Mouse (Mus musculus): ENCODE data around the gene Rnase2a. TPM values are rescaled to one million over a fixed set of nuclear protein-coding genes. Genes with fewer than 3 reads are reported as not detected.
"Not testable (repeated sequence)": the region's sequence is repeated elsewhere in the genome, so short reads cannot be mapped to it uniquely, and the experiment has no call there.

Gene Rnase2a
- polyA plus RNA-seq, 1 experiment from 2014 or later: not detected

GRCm38 (mm10) chr14:51229657-51230056, 26.3 kb downstream of the Rnase2a start:
- H3K9ac ChIP-seq; H3K9me3 ChIP-seq; H3K4me2 ChIP-seq; H3K27me3 ChIP-seq; ATAC-seq (ENCODE audit: low FRiP score); H3K4me3 ChIP-seq (replicated peaks); H3K4me1 ChIP-seq; H3K27ac ChIP-seq; H3K36me3 ChIP-seq (replicated peaks): not testable (repeated sequence)
- 60% methylated on average over 4 of the region's 4 CpGs for WGBS

- not testable (repeated sequence) for H3K27ac ChIP-seq; H3K27me3 ChIP-seq; ATAC-seq (ENCODE audit: low FRiP score); H3K9me3 ChIP-seq; H3K9ac ChIP-seq; H3K4me2 ChIP-seq; H3K4me1 ChIP-seq; H3K4me3 ChIP-seq (replicated peaks); H3K36me3 ChIP-seq (replicated peaks)
- WGBS: 92% methylated on average over 3 of the region's 3 CpGs
Observed at GRCm38 (mm10) chr14:51220075-51220474, 35.8 kb downstream of the Rnase2a start.

Other genes with a start within 250 kb of the Rnase2a start
- gene Rnase10, start 248.4 kb downstream of the Rnase2a start, polyA plus RNA-seq (2016; fragmentation: Nextera tagmentation; extraction: Ambion mirVana): not detected in 2 replicates
- not detected in 2 replicates for gene Rnase9, start 214.2 kb downstream of the Rnase2a start, polyA plus RNA-seq (2016; fragmentation: Nextera tagmentation; extraction: Ambion mirVana)
- not detected in 2 replicates for gene Rnase11, start 205.9 kb downstream of the Rnase2a start, polyA plus RNA-seq (2016; fragmentation: Nextera tagmentation; extraction: Ambion mirVana)
- gene Rnase12, start 198.5 kb downstream of the Rnase2a start, polyA plus RNA-seq (2016; fragmentation: Nextera tagmentation; extraction: Ambion mirVana): not detected in 2 replicates
- not detected in 2 replicates for gene Olfr750, start 181.7 kb downstream of the Rnase2a start, polyA plus RNA-seq (2016; fragmentation: Nextera tagmentation; extraction: Ambion mirVana)
- gene Rnase4, start 165.0 kb downstream of the Rnase2a start, polyA plus RNA-seq (2016; fragmentation: Nextera tagmentation; extraction: Ambion mirVana): 8.3 and 9.1 TPM in 2 replicates
- gene Ang, start 165.0 kb downstream of the Rnase2a start, polyA plus RNA-seq (2016; fragmentation: Nextera tagmentation; extraction: Ambion mirVana): 1.6 and 1.7 TPM in 2 replicates
- not detected in 2 replicates for gene Eddm3b, start 141.7 kb downstream of the Rnase2a start, polyA plus RNA-seq (2016; fragmentation: Nextera tagmentation; extraction: Ambion mirVana)
- gene Rnase6, start 132.2 kb downstream of the Rnase2a start, polyA plus RNA-seq (2016; fragmentation: Nextera tagmentation; extraction: Ambion mirVana): 0.18 and 0.19 TPM in 2 replicates
- not detected in 2 replicates for gene Rnase1, start 109.3 kb downstream of the Rnase2a start, polyA plus RNA-seq (2016; fragmentation: Nextera tagmentation; extraction: Ambion mirVana)
- not detected in 2 replicates for gene Rnase2b, start 93.9 kb downstream of the Rnase2a start, polyA plus RNA-seq (2016; fragmentation: Nextera tagmentation; extraction: Ambion mirVana)
- gene Ang2, start 57.0 kb downstream of the Rnase2a start, polyA plus RNA-seq (2016; fragmentation: Nextera tagmentation; extraction: Ambion mirVana): not detected in 2 replicates
- gene Ear14, start 52.7 kb downstream of the Rnase2a start, polyA plus RNA-seq (2016; fragmentation: Nextera tagmentation; extraction: Ambion mirVana): not detected in 2 replicates
- gene Gm7247, start 105.6 kb upstream of the Rnase2a start, polyA plus RNA-seq (2016; fragmentation: Nextera tagmentation; extraction: Ambion mirVana): not detected in 2 replicates
- not detected in 2 replicates for gene Vmn2r88, start 154.7 kb upstream of the Rnase2a start, polyA plus RNA-seq (2016; fragmentation: Nextera tagmentation; extraction: Ambion mirVana)
- not detected in 2 replicates for gene Vmn2r89, start 195.7 kb upstream of the Rnase2a start, polyA plus RNA-seq (2016; fragmentation: Nextera tagmentation; extraction: Ambion mirVana)

All from forebrain, embryonic 12.5 days (tissue).